Mouse (Mus musculus): ENCODE data around the gene Plxnc1. TPM values are rescaled to one million over a fixed set of nuclear protein-coding genes. Genes with fewer than 3 reads are reported as not detected.

Plxnc1 gene
- polyA plus RNA-seq, 1 experiment, result 15.8 TPM

DNA sequence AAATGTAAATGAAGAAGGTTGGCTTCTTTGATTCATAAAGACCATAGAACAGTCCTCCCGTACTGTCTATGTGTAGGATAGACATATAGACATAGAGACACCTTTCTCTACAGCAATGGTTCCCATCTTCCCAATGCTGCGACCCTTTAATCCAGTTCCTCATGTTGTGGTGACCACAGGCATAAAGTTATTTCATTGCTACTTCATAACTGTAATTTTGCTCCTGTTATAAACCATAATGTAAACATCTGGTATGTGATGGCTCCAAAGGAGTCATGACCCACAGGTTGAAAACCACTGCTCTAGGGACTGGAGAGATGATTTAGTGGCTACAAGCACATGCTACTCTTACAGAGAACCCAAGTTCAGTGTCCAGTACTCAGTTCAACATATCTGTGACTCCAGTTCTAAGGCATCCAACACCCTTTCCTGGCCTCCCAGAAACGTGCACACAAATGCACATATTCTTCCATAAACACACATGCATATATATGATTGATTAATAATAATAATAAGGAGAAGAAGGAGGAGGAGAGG is 27.1 kb upstream of the Plxnc1 start:
- Histone ChIP-seq H3K27ac (ENCODE audit: insufficient read depth, low read length) (no peak overlapping the region), H3K4me3 (ENCODE audit: extremely low read depth, insufficient read depth, insufficient read length) (no peak overlapping the region), H3K36me3 (ENCODE audit: control insufficient read depth, insufficient read depth, low read length) (no peaks in the 10 kb centered on the region), H3K27me3 (ENCODE audit: control insufficient read depth, insufficient read depth, low read length) (no peaks in the 10 kb centered on the region), H3K4me1 (ENCODE audit: control insufficient read depth, insufficient read depth, insufficient read length) (no peaks in the 10 kb centered on the region; the same call in 1 of the 2 replicates)
- TF ChIP-seq CTCF (IDR thresholded peaks at IDR 0.05; ENCODE audit: extremely low read depth, insufficient read depth, insufficient read length, insufficient replicate concordance) (no peak), POLR2A (IDR thresholded peaks at IDR 0.05; ENCODE audit: low read depth, low read length) (no peak)
- DNase-seq (ENCODE audit: low read depth in 1 of 2, low spot score in 2 of 2), result no peak
- 75% methylated on average over 3 of the region's 3 CpGs for WGBS

DNA sequence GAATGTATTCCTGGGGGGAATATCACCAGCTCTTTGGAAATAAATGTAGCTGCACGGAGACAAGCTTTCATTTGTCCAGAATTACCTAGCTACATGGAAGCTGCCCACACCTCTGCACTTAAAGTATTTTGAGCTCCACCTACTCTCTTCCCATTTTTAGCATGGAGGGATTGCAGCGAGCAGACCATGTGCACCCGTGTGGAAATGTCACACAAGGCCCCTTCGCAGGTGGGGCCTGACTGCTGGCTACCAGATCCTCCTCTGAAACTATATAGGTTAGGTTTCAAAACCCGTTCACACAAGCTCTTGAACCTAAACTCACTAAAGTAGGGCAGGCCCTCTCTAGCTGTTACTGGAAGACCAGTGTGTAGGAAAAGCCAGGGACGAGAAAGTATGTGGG is 25.6 kb upstream of the Plxnc1 start:
- 62% methylated on average over 6 of the region's 6 CpGs for WGBS
- Histone ChIP-seq H3K4me1 (ENCODE audit: control insufficient read depth, insufficient read depth, insufficient read length) (no peaks in the 10 kb centered on the region; the same call in 1 of the 2 replicates), H3K27me3 (ENCODE audit: control insufficient read depth, insufficient read depth, low read length) (no peaks in the 10 kb centered on the region), H3K36me3 (ENCODE audit: control insufficient read depth, insufficient read depth, low read length) (no peaks in the 10 kb centered on the region), H3K27ac (ENCODE audit: insufficient read depth, low read length) (no peak overlapping the region), H3K4me3 (ENCODE audit: extremely low read depth, insufficient read depth, insufficient read length) (no peak overlapping the region)
- no peak for DNase-seq (ENCODE audit: low read depth in 1 of 2, low spot score in 2 of 2)
- TF ChIP-seq CTCF (IDR thresholded peaks at IDR 0.05; ENCODE audit: extremely low read depth, insufficient read depth, insufficient read length, insufficient replicate concordance), result no peak
- TF ChIP-seq POLR2A (IDR thresholded peaks at IDR 0.05; ENCODE audit: low read depth, low read length), result no peak

DNA sequence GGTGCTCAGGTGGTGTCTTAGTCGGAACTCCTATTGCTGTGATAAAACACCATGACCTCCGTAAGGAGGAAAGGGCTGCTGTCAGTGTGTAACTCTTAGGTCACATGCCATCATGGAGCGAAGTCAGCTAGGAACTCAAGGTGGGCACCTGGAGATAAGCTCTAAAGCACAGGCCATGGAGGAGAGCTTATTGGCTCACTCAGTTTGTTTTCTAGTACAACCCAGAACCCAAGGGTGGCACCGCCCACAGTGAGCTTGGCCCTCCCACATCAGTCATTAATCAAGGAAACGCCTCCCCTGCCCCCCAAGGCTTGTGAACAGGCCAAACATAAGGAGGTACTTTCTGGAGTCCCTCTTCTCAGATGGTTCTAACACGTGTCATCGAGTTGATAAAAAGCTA is 22.8 kb upstream of the Plxnc1 start:
- TF ChIP-seq CTCF (IDR thresholded peaks at IDR 0.05; ENCODE audit: extremely low read depth, insufficient read depth, insufficient read length, insufficient replicate concordance) (no peak), POLR2A (IDR thresholded peaks at IDR 0.05; ENCODE audit: low read depth, low read length) (no peak)
- no peak for DNase-seq (ENCODE audit: low read depth in 1 of 2, low spot score in 2 of 2)
- Histone ChIP-seq H3K36me3 (ENCODE audit: control insufficient read depth, insufficient read depth, low read length) (no peaks in the 10 kb centered on the region), H3K4me3 (ENCODE audit: extremely low read depth, insufficient read depth, insufficient read length) (no peak overlapping the region), H3K27ac (ENCODE audit: insufficient read depth, low read length) (no peak overlapping the region), H3K4me1 (ENCODE audit: control insufficient read depth, insufficient read depth, insufficient read length) (no peaks in the 10 kb centered on the region; the same call in 1 of the 2 replicates), H3K27me3 (ENCODE audit: control insufficient read depth, insufficient read depth, low read length) (no peaks in the 10 kb centered on the region)
- WGBS, result 82% methylated on average over 7 of the region's 7 CpGs

GRCm38 (mm10) chr10:94966789-94967188 is 22.2 kb upstream of the Plxnc1 start:
- Histone ChIP-seq H3K27ac (ENCODE audit: insufficient read depth, low read length) (no peak overlapping the region), H3K4me3 (ENCODE audit: extremely low read depth, insufficient read depth, insufficient read length) (no peak overlapping the region)
- 30% methylated on average over 7 of the region's 7 CpGs for WGBS

DNA sequence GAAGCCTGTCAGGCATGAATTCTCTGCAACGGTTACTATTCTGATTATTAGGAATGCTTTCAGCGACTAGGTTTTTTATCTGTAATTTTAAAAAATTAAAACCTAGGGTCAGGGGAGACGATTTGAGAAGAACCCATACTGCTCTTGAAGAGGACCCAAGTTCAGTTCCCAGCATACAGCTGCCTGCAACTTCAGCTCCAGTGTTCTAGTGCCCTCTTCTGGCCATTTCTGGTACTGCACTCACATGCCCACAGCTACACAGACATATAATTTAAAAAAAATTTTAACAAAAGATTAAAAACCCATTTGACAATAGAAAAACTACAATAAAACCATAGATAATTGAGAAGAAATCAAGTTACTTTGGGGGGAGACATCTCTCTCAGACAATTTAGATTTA is 20.5 kb upstream of the Plxnc1 start:
- no peak for DNase-seq (ENCODE audit: low read depth in 1 of 2, low spot score in 2 of 2)
- Histone ChIP-seq H3K4me3 (ENCODE audit: extremely low read depth, insufficient read depth, insufficient read length) (no peak overlapping the region), H3K27ac (ENCODE audit: insufficient read depth, low read length) (no peak overlapping the region), H3K36me3 (ENCODE audit: control insufficient read depth, insufficient read depth, low read length) (no peaks in the 10 kb centered on the region), H3K27me3 (ENCODE audit: control insufficient read depth, insufficient read depth, low read length) (no peaks in the 10 kb centered on the region), H3K4me1 (ENCODE audit: control insufficient read depth, insufficient read depth, insufficient read length) (no peaks in the 10 kb centered on the region)
- TF ChIP-seq CTCF (IDR thresholded peaks at IDR 0.05; ENCODE audit: extremely low read depth, insufficient read depth, insufficient read length, insufficient replicate concordance) (peak; percentile 28; the same call in 1 of the 2 replicates), POLR2A (IDR thresholded peaks at IDR 0.05; ENCODE audit: low read depth, low read length) (no peak)
- 90% methylated on average over 3 of the region's 3 CpGs for WGBS

More at GRCm38 (mm10) chr10:94966789-94967188, 22.2 kb upstream of the Plxnc1 start:
- Histone ChIP-seq H3K36me3 (ENCODE audit: control insufficient read depth, insufficient read depth, low read length) (no peaks in the 10 kb centered on the region), H3K4me1 (ENCODE audit: control insufficient read depth, insufficient read depth, insufficient read length) (no peaks in the 10 kb centered on the region; the same call in 1 of the 2 replicates), H3K27me3 (ENCODE audit: control insufficient read depth, insufficient read depth, low read length) (no peaks in the 10 kb centered on the region)
- no peak for TF ChIP-seq CTCF (IDR thresholded peaks at IDR 0.05; ENCODE audit: extremely low read depth, insufficient read depth, insufficient read length, insufficient replicate concordance)
- TF ChIP-seq POLR2A (IDR thresholded peaks at IDR 0.05; ENCODE audit: low read depth, low read length), result no peak
- DNase-seq (ENCODE audit: low read depth in 1 of 2, low spot score in 2 of 2), result no peak

GRCm38 (mm10) chr10:94962005-94962404 is 17.4 kb upstream of the Plxnc1 start:
- H3K36me3 ChIP-seq (ENCODE audit: control insufficient read depth, insufficient read depth, low read length), result no peaks in the 10 kb centered on the region

DNA sequence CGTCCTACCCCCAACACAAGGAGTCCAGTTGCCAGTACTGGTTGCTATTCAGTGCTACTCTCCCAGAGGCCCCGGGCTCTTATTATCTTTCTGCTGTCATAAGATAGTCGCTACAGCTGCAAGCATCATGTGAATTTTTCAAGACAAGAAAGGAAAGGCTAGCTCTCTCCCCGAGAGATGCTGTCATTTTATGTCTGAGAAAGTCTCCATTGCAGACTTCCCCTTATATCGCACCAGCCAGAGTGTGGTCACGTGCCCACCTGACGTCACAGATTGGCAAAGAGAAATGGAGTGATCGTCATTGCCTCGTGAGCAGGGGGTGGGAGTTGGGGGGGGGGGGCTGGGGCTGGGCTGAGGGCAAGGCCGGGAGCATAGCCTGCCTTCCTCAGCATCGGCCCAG is 16.6 kb upstream of the Plxnc1 start:
- 46% methylated on average over 11 of the region's 11 CpGs for WGBS
- peak in 1 of 2 experiments; percentile 27 for DNase-seq (ENCODE audit: low read depth in 1 of 2, low spot score in 2 of 2)
- H3K36me3 ChIP-seq (ENCODE audit: control insufficient read depth, insufficient read depth, low read length), result no peaks in the 10 kb centered on the region
- H3K4me3 ChIP-seq (ENCODE audit: extremely low read depth, insufficient read depth, insufficient read length), result no peak overlapping the region
- peaks cover 3% of the 10 kb centered on the region; the same call in 1 of the 2 replicates for H3K4me1 ChIP-seq (ENCODE audit: control insufficient read depth, insufficient read depth, insufficient read length)
- H3K27ac ChIP-seq (ENCODE audit: insufficient read depth, low read length), result no peak overlapping the region
- no peaks in the 10 kb centered on the region for H3K27me3 ChIP-seq (ENCODE audit: control insufficient read depth, insufficient read depth, low read length)
- TF ChIP-seq POLR2A (IDR thresholded peaks at IDR 0.05; ENCODE audit: low read depth, low read length) (no peak), CTCF (IDR thresholded peaks at IDR 0.05; ENCODE audit: extremely low read depth, insufficient read depth, insufficient read length, insufficient replicate concordance) (no peak)

More at GRCm38 (mm10) chr10:94962005-94962404, 17.4 kb upstream of the Plxnc1 start:
- 84% methylated on average over 10 of the region's 10 CpGs for WGBS
- Histone ChIP-seq H3K27me3 (ENCODE audit: control insufficient read depth, insufficient read depth, low read length) (no peaks in the 10 kb centered on the region), H3K27ac (ENCODE audit: insufficient read depth, low read length) (no peak overlapping the region), H3K4me3 (ENCODE audit: extremely low read depth, insufficient read depth, insufficient read length) (no peak overlapping the region), H3K4me1 (ENCODE audit: control insufficient read depth, insufficient read depth, insufficient read length) (peaks cover 3% of the 10 kb centered on the region; the same call in 1 of the 2 replicates)
- no peak for TF ChIP-seq POLR2A (IDR thresholded peaks at IDR 0.05; ENCODE audit: low read depth, low read length)
- no peak for TF ChIP-seq CTCF (IDR thresholded peaks at IDR 0.05; ENCODE audit: extremely low read depth, insufficient read depth, insufficient read length, insufficient replicate concordance)
- no peak for DNase-seq (ENCODE audit: low read depth in 1 of 2, low spot score in 2 of 2)

Data from spleen, adult 2 months (tissue).